17 mouse cellular contexts compared by ENCODE assay signal in the genomic region with DNA sequence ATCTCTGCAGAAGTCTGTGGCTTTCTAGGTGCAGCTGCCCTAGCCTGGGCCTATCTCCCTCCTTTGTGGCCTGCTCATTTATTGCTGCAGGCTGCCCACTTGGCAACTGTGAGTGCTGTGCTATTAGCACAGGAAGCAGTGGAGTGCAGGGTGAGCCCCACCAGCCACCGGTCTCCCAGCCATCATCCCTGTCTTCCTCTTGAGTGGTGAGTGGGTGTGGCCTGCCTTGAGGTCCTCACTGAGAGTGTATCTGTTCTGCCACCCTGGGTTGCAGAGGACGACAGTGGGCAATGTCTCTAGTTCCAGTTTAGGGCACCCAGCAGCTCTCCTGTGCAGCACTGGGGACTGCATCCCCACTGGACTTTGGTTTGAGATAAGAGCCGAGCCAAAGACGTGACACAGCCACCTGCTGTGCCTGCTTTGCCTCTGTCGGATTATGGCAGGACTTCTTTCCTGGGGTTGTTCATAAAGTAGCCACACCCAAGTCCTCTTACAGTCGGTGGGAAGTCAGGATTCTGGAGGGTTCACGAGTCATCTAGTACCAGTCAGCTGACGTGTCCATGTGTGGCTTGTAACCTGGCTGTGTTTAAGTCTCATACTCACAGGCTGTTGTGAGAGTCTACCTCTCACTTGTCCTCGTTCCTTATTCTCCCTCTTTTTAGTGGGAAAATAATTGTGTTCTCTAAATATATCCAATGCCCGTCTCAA. TPM values are rescaled to one million over a fixed set of nuclear protein-coding genes. Genes with fewer than 3 reads are reported as not detected.
DNase-seq lines count a peak whose midpoint lies in the region; ATAC-seq and TF ChIP-seq lines count a peak whose summit lies in the region.
"Had no signal": no experiment of that assay in that cellular context is flagged by ENCODE, and none has a peak within 500 bp of the region (broad histone marks: within the 10 kb centered on the region; RNA-seq: fewer than 3 reads in every experiment).

No protein-coding gene starts in this region.

- no peak overlapping the region for H3K27ac ChIP-seq in heart, postnatal 0 days (ENCODE audit: low read depth)
- H3K27ac ChIP-seq: embryonic facial prominence, embryonic 13.5 days; forebrain, embryonic 12.5 days; neural tube, embryonic 12.5 days had no signal

- no peak overlapping the region for H3K4me2 ChIP-seq in heart, postnatal 0 days (ENCODE audit: low read depth, low read length)
- H3K4me2 ChIP-seq: embryonic facial prominence, embryonic 13.5 days; forebrain, embryonic 12.5 days; neural tube, embryonic 12.5 days had no signal

- 29% methylated on average over 10 of the region's 10 CpGs for WGBS in heart, postnatal 0 days

- peaks cover 35% of the 10 kb centered on the region for H3K4me1 ChIP-seq in heart, postnatal 0 days (ENCODE audit: control insufficient read depth, insufficient read depth)
- H3K4me1 ChIP-seq: forebrain, embryonic 12.5 days; neural tube, embryonic 12.5 days had no signal

- no peaks in the 10 kb centered on the region for H3K9me3 ChIP-seq in heart, postnatal 0 days (replicated peaks; ENCODE audit: control insufficient read depth, low read length)
- H3K9me3 ChIP-seq: embryonic facial prominence, embryonic 13.5 days; forebrain, embryonic 12.5 days; neural tube, embryonic 12.5 days had no signal

- no peak for TF ChIP-seq EP300 in heart, postnatal 0 days (IDR thresholded peaks at IDR 0.05; ENCODE audit: low read depth)

- intact Hi-C loops in left cerebral cortex, postnatal 36 days (cut with DNase I): no loop called here
- intact Hi-C loops in left cerebral cortex, postnatal 14 days (cut with DNase I): no loop called here

- ATAC-seq in heart, postnatal 0 days (ENCODE audit: insufficient read depth, low read depth): peak; percentile 27; the same call in 1 of the 2 replicates
- 0 out of 2 replicates have a peak, but pooled peaks have one; percentile 47 for ATAC-seq in erythroblast, adult 5-6 weeks (replicated peaks; ENCODE audit: low FRiP score, poor library complexity, severe bottlenecking)
- ATAC-seq in megakaryocyte progenitor cell, adult 5-6 weeks (replicated peaks; ENCODE audit: poor library complexity): peak; percentile 43
- ATAC-seq: CD4-positive, CD25-positive, alpha-beta regulatory T cell, adult 4 months had no signal

- H3K9ac ChIP-seq in heart, postnatal 0 days (replicated peaks; ENCODE audit: low read depth, low read length): no peak overlapping the region
- H3K9ac ChIP-seq: embryonic facial prominence, embryonic 13.5 days; forebrain, embryonic 12.5 days; neural tube, embryonic 12.5 days had no signal

- H3K27me3 ChIP-seq in heart, postnatal 0 days (ENCODE audit: control insufficient read depth, insufficient read depth, low read length): no peaks in the 10 kb centered on the region
- H3K27me3 ChIP-seq: embryonic facial prominence, embryonic 13.5 days; forebrain, embryonic 12.5 days; neural tube, embryonic 12.5 days had no signal

- TF ChIP-seq CTCF in heart, postnatal 0 days (IDR thresholded peaks at IDR 0.05; ENCODE audit: low read depth): no peak

- no peak overlapping the region for H3K4me3 ChIP-seq in heart, postnatal 0 days (ENCODE audit: low read depth, low read length)
- H3K4me3 ChIP-seq: embryonic facial prominence, embryonic 13.5 days; forebrain, embryonic 12.5 days; neural tube, embryonic 12.5 days had no signal

- no peak for DNase-seq in heart, postnatal 0 days (ENCODE audit: low spot score)
- DNase-seq in heart, adult 8-10 months (ENCODE audit: low spot score): no peak
- peak; percentile 69 for DNase-seq in 3T3-L1 (ENCODE audit: low read depth, low spot score)
- no peak for DNase-seq in left cerebral cortex, postnatal 36 days (ENCODE audit: low spot score in 2 of 2)
- DNase-seq in kidney, postnatal 14 days: no peak
- no peak for DNase-seq in left cerebral cortex, postnatal 14 days (ENCODE audit: low spot score in 2 of 2)
- DNase-seq: adrenal gland, postnatal 36 days; cerebellum, postnatal 25 days; heart, adult 18-20 months; lung, postnatal 10 days; spleen, adult 18-20 months had no signal

- no peaks in the 10 kb centered on the region for H3K36me3 ChIP-seq in heart, postnatal 0 days (replicated peaks; ENCODE audit: control insufficient read depth, insufficient read depth, low read length)
- H3K36me3 ChIP-seq: forebrain, embryonic 12.5 days; neural tube, embryonic 12.5 days had no signal

RNA-seq across cellular contexts. Expression of a gene that starts 16.9 kb away (rescaled TPM):
- total RNA-seq in heart, postnatal 0 days (2014; rRNA removed; ENCODE audit: low replicate concordance): 15.4 and 15.5 TPM in 2 replicates
- polyA plus RNA-seq in heart, postnatal 0 days (2015; fragmentation: Nextera tagmentation; extraction: Ambion mirVana): 4.2 and 5.2 TPM in 2 replicates
- 10 to 100 TPM; 43.4 to 53.9 (median 47.4) TPM for total RNA-seq in heart, adult 8-10 months (2022)
- total RNA-seq in erythroblast, adult 5-6 weeks (2015; ENCODE audit: low replicate concordance): 6.9 and 9.4 TPM in 2 replicates
- total RNA-seq in erythroblast, adult 5-6 weeks (2017; ENCODE audit: low replicate concordance): 5.6 and 7.1 TPM in 2 replicates
- 14.8 and 16.3 TPM in 2 replicates for total RNA-seq in megakaryocyte progenitor cell, adult 5-6 weeks (2015)
- total RNA-seq in megakaryocyte progenitor cell, adult 5-6 weeks (2017): 15.2 and 17.3 TPM in 2 replicates
- 10 to 100 TPM; 59.0 to 59.3 TPM for total RNA-seq in left cerebral cortex, postnatal 36 days (2021)
- total RNA-seq in left cerebral cortex, postnatal 14 days (2021): 10 to 100 TPM; 45.7 to 49.8 TPM

RNA-seq across cellular contexts. Expression of a gene that starts 29.9 kb away (rescaled TPM):
- total RNA-seq in heart, postnatal 0 days (2014; rRNA removed; ENCODE audit: low replicate concordance): 5.6 and 6.2 TPM in 2 replicates
- polyA plus RNA-seq in heart, postnatal 0 days (2015; fragmentation: Nextera tagmentation; extraction: Ambion mirVana): 3.9 TPM in 2 replicates
- 1 to 10 TPM; 1.3 to 3.2 (median 1.9) TPM for total RNA-seq in heart, adult 8-10 months (2022)
- total RNA-seq in erythroblast, adult 5-6 weeks (2015; ENCODE audit: low replicate concordance): 0.38 and 1.0 TPM in 2 replicates
- not detected in 2 replicates for total RNA-seq in erythroblast, adult 5-6 weeks (2017; ENCODE audit: low replicate concordance)
- 3.2 and 5.6 TPM in 2 replicates for total RNA-seq in megakaryocyte progenitor cell, adult 5-6 weeks (2015)
- 1.1 and 2.5 TPM in 2 replicates for total RNA-seq in megakaryocyte progenitor cell, adult 5-6 weeks (2017)
- 1 to 10 TPM; 5.7 to 6.5 TPM for total RNA-seq in left cerebral cortex, postnatal 36 days (2021)
- 1 to 10 TPM; 5.7 to 9.3 TPM for total RNA-seq in left cerebral cortex, postnatal 14 days (2021)
